Mouse (Mus musculus): ENCODE data around the gene Srm. TPM values are rescaled to one million over a fixed set of nuclear protein-coding genes. Genes with fewer than 3 reads are reported as not detected.

The Srm gene
- polyA plus RNA-seq, 1 experiment from 2014 or later = 156 TPM

GRCm38 (mm10) chr4:148604541-148605165 is 13.3 kb downstream of the Srm start:
- peak; percentile 77 for DNase-seq (ENCODE audit: low spot score)
- WGBS = 88% methylated on average over 3 of the region's 3 CpGs
- H3K27me3 ChIP-seq (ENCODE audit: control insufficient read depth, insufficient read depth, low read length) = no peaks in the 10 kb centered on the region
- no peaks in the 10 kb centered on the region for H3K36me3 ChIP-seq (ENCODE audit: control insufficient read depth, insufficient read depth, low read length)
- no peak overlapping the region for H3K4me2 ChIP-seq (replicated peaks; ENCODE audit: low read depth, low read length)
- no peak overlapping the region for H3K27ac ChIP-seq (ENCODE audit: low read depth, low read length)
- no peak overlapping the region for H3K4me3 ChIP-seq (ENCODE audit: low read depth, low read length)
- peak; percentile 13; the same call in 1 of the 2 replicates for ATAC-seq (ENCODE audit: low FRiP score)
- H3K4me1 ChIP-seq (replicated peaks; ENCODE audit: control insufficient read depth, insufficient read depth, low read length) = no peaks in the 10 kb centered on the region
- H3K9ac ChIP-seq (ENCODE audit: low read depth, low read length) = no peak overlapping the region
- no peaks in the 10 kb centered on the region for H3K9me3 ChIP-seq (ENCODE audit: control insufficient read depth, low read length)

DNA sequence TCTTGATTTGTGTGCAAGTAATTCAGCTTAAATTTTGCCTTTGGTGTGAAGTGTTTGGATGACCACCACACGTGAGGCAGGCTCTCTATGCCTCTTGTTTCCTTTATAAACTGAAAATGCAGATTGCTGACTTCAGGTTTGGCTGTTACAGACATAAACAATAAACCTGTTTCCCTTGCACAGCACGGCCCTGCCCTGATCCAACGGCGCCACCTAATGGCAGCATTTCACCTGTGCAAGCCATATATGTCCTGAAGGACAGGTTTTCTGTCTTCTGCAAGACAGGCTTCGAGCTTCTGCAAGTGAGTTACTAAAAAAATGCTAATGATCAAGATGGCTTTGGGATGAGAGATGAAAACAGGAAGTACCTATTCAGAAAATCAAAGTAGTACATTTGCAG is 16.5 kb downstream of the Srm start:
- H3K4me3 ChIP-seq (ENCODE audit: low read depth, low read length) = no peak overlapping the region
- no peak overlapping the region for H3K27ac ChIP-seq (ENCODE audit: low read depth, low read length)
- H3K4me2 ChIP-seq (replicated peaks; ENCODE audit: low read depth, low read length) = no peak overlapping the region
- no peaks in the 10 kb centered on the region for H3K27me3 ChIP-seq (ENCODE audit: control insufficient read depth, insufficient read depth, low read length)
- 30% methylated on average over 5 of the region's 5 CpGs for WGBS
- no peaks in the 10 kb centered on the region for H3K4me1 ChIP-seq (replicated peaks; ENCODE audit: control insufficient read depth, insufficient read depth, low read length)
- H3K9ac ChIP-seq (ENCODE audit: low read depth, low read length) = no peak overlapping the region
- H3K9me3 ChIP-seq (ENCODE audit: control insufficient read depth, low read length) = no peaks in the 10 kb centered on the region
- H3K36me3 ChIP-seq (ENCODE audit: control insufficient read depth, insufficient read depth, low read length) = no peaks in the 10 kb centered on the region
- ATAC-seq (ENCODE audit: low FRiP score) = no peak
- DNase-seq (ENCODE audit: low spot score) = peak; percentile 68

DNA sequence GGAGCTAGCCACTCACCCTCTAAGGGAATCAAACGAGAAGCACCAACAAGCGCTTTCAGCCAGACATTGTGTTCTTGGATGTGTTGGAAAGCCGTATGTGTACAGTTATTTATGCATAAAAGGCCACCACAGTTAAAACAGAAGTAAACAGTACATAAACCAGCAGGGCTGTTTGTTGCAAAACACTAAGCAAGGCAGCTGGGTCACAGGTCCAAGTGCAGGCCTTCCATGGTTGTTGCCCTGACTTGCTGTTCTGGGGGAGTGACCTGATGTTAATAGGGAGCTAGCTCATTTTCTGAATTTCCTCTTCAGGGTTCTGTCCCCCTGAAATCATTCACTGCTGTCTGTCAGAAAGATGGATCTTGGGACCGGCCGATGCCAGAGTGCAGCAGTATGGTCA is 18.5 kb downstream of the Srm start:
- Histone ChIP-seq H3K27ac (ENCODE audit: low read depth, low read length) (no peak overlapping the region), H3K27me3 (ENCODE audit: control insufficient read depth, insufficient read depth, low read length) (no peaks in the 10 kb centered on the region), H3K9ac (ENCODE audit: low read depth, low read length) (no peak overlapping the region), H3K4me2 (replicated peaks; ENCODE audit: low read depth, low read length) (no peak overlapping the region), H3K4me3 (ENCODE audit: low read depth, low read length) (no peak overlapping the region), H3K36me3 (ENCODE audit: control insufficient read depth, insufficient read depth, low read length) (0 out of 2 replicates have a peak, but pooled peaks cover 3% of the 10 kb centered on the region), H3K4me1 (replicated peaks; ENCODE audit: control insufficient read depth, insufficient read depth, low read length) (no peaks in the 10 kb centered on the region), H3K9me3 (ENCODE audit: control insufficient read depth, low read length) (no peaks in the 10 kb centered on the region)
- ATAC-seq (ENCODE audit: low FRiP score) (no peak), DNase-seq (ENCODE audit: low spot score) (no peak)
- 79% methylated on average over 5 of the region's 5 CpGs for WGBS

DNA sequence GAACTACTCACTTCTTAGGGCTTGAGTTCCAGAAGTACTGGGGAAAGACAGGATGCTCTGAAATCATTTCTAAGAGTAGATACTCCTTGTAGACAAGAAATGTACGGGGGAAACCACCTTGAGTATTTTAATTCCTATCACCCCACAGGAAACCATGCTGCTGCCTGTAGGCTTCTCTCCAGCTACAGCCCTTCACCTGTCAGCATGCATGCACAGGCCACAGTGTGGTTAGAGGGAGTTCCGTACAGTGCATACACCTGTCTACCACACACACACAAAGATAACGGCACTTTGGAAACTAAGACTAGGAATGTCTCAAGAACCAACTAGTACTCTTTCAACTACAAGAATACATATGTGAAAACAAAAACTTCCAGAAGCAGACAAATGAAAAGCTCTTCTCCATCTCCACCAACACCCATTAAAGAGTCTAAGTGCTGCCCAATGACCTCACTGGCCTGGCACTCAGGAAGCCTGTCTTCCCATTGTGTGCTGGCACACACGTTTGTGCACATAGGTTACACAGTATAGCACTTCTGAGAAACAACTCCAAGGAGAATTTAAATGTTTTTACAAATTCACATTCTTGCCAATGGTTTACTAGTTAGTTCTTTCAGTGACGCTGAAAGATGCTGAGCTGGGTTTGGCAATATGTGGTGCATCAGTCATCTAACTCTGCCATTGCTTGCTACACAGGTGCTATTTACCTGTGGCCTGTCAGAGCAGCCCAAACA is 19.5 kb downstream of the Srm start:
- 82% methylated on average over 5 of the region's 5 CpGs for WGBS
- ATAC-seq (ENCODE audit: low FRiP score) (no peak), DNase-seq (ENCODE audit: low spot score) (no peak)
- H3K27me3 ChIP-seq (ENCODE audit: control insufficient read depth, insufficient read depth, low read length) = no peaks in the 10 kb centered on the region
- 0 out of 2 replicates have a peak, but pooled peaks cover 3% of the 10 kb centered on the region for H3K36me3 ChIP-seq (ENCODE audit: control insufficient read depth, insufficient read depth, low read length)
- H3K4me2 ChIP-seq (replicated peaks; ENCODE audit: low read depth, low read length) = no peak overlapping the region
- H3K27ac ChIP-seq (ENCODE audit: low read depth, low read length) = no peak overlapping the region
- H3K4me1 ChIP-seq (replicated peaks; ENCODE audit: control insufficient read depth, insufficient read depth, low read length) = no peaks in the 10 kb centered on the region
- no peaks in the 10 kb centered on the region for H3K9me3 ChIP-seq (ENCODE audit: control insufficient read depth, low read length)
- no peak overlapping the region for H3K4me3 ChIP-seq (ENCODE audit: low read depth, low read length)
- H3K9ac ChIP-seq (ENCODE audit: low read depth, low read length) = no peak overlapping the region

DNA sequence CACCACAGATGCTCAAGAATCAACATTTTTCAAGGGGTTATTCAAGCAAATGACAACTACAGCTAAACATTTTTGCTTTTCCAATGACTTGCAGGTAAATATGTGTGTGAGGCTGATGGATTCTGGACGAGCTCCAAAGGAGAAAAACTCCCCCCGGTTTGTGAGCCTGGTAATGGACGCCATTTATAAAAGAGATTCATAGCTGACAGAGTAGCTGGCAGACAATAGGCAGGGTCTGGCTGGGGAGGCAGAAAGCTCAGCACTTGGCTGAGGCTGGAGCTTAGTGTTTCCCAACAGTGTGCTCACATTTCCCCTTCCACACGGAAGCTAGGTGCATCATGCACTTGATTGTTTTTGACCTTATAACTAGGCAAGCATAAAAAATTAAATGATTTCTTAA is 21.3 kb downstream of the Srm start:
- Histone ChIP-seq H3K9me3 (ENCODE audit: control insufficient read depth, low read length) (no peaks in the 10 kb centered on the region), H3K27me3 (ENCODE audit: control insufficient read depth, insufficient read depth, low read length) (no peaks in the 10 kb centered on the region), H3K4me2 (replicated peaks; ENCODE audit: low read depth, low read length) (no peak overlapping the region), H3K4me1 (replicated peaks; ENCODE audit: control insufficient read depth, insufficient read depth, low read length) (no peaks in the 10 kb centered on the region), H3K9ac (ENCODE audit: low read depth, low read length) (no peak overlapping the region), H3K4me3 (ENCODE audit: low read depth, low read length) (no peak overlapping the region), H3K27ac (ENCODE audit: low read depth, low read length) (no peak overlapping the region), H3K36me3 (ENCODE audit: control insufficient read depth, insufficient read depth, low read length) (0 out of 2 replicates have a peak, but pooled peaks cover 5% of the 10 kb centered on the region)
- 72% methylated on average over 4 of the region's 4 CpGs for WGBS
- ATAC-seq (ENCODE audit: low FRiP score) (no peak), DNase-seq (ENCODE audit: low spot score) (no peak)

- Histone ChIP-seq H3K27me3 (ENCODE audit: control insufficient read depth, insufficient read depth, low read length) (no peaks in the 10 kb centered on the region), H3K4me1 (replicated peaks; ENCODE audit: control insufficient read depth, insufficient read depth, low read length) (no peaks in the 10 kb centered on the region), H3K9ac (ENCODE audit: low read depth, low read length) (no peak overlapping the region), H3K9me3 (ENCODE audit: control insufficient read depth, low read length) (no peaks in the 10 kb centered on the region), H3K27ac (ENCODE audit: low read depth, low read length) (no peak overlapping the region), H3K4me2 (replicated peaks; ENCODE audit: low read depth, low read length) (no peak overlapping the region), H3K4me3 (ENCODE audit: low read depth, low read length) (no peak overlapping the region), H3K36me3 (ENCODE audit: control insufficient read depth, insufficient read depth, low read length) (0 out of 2 replicates have a peak, but pooled peaks cover 7% of the 10 kb centered on the region)
- ATAC-seq (ENCODE audit: low FRiP score) (no peak), DNase-seq (ENCODE audit: low spot score) (no peak)
- WGBS = 69% methylated on average over 9 of the region's 9 CpGs
Measured at GRCm38 (mm10) chr4:148613738-148614137, 22.4 kb downstream of the Srm start.

GRCm38 (mm10) chr4:148619805-148620204 is 28.5 kb downstream of the Srm start:
- 96% methylated on average over 1 of the region's 1 CpGs for WGBS

GRCm38 (mm10) chr4:148620718-148621117 is 29.4 kb downstream of the Srm start:
- WGBS = 98% methylated on average over 1 of the region's 1 CpGs
- peaks cover 32% of the 10 kb centered on the region for H3K36me3 ChIP-seq (ENCODE audit: control insufficient read depth, insufficient read depth, low read length)
- H3K4me2 ChIP-seq (replicated peaks; ENCODE audit: low read depth, low read length) = no peak overlapping the region

More at GRCm38 (mm10) chr4:148619805-148620204, 28.5 kb downstream of the Srm start:
- no peak for ATAC-seq (ENCODE audit: low FRiP score)
- Histone ChIP-seq H3K9ac (ENCODE audit: low read depth, low read length) (no peak overlapping the region), H3K4me3 (ENCODE audit: low read depth, low read length) (no peak overlapping the region), H3K27ac (ENCODE audit: low read depth, low read length) (no peak overlapping the region), H3K36me3 (ENCODE audit: control insufficient read depth, insufficient read depth, low read length) (peaks cover 32% of the 10 kb centered on the region), H3K4me1 (replicated peaks; ENCODE audit: control insufficient read depth, insufficient read depth, low read length) (no peaks in the 10 kb centered on the region; the same call in 1 of the 2 replicates), H3K9me3 (ENCODE audit: control insufficient read depth, low read length) (no peaks in the 10 kb centered on the region), H3K4me2 (replicated peaks; ENCODE audit: low read depth, low read length) (no peak overlapping the region), H3K27me3 (ENCODE audit: control insufficient read depth, insufficient read depth, low read length) (no peaks in the 10 kb centered on the region)
- no peak for DNase-seq (ENCODE audit: low spot score)

GRCm38 (mm10) chr4:148622485-148622884 is 31.2 kb downstream of the Srm start:
- Histone ChIP-seq H3K9me3 (ENCODE audit: control insufficient read depth, low read length) (no peaks in the 10 kb centered on the region), H3K4me3 (ENCODE audit: low read depth, low read length) (no peak overlapping the region), H3K36me3 (ENCODE audit: control insufficient read depth, insufficient read depth, low read length) (peaks cover 30% of the 10 kb centered on the region), H3K4me1 (replicated peaks; ENCODE audit: control insufficient read depth, insufficient read depth, low read length) (no peaks in the 10 kb centered on the region; the same call in 1 of the 2 replicates), H3K9ac (ENCODE audit: low read depth, low read length) (no peak overlapping the region), H3K27ac (ENCODE audit: low read depth, low read length) (no peak overlapping the region), H3K4me2 (replicated peaks; ENCODE audit: low read depth, low read length) (no peak overlapping the region), H3K27me3 (ENCODE audit: control insufficient read depth, insufficient read depth, low read length) (no peaks in the 10 kb centered on the region)
- ATAC-seq (ENCODE audit: low FRiP score) (no peak), DNase-seq (ENCODE audit: low spot score) (no peak)
- 94% methylated on average over 4 of the region's 4 CpGs for WGBS

More at GRCm38 (mm10) chr4:148620718-148621117, 29.4 kb downstream of the Srm start:
- H3K27ac ChIP-seq (ENCODE audit: low read depth, low read length) = no peak overlapping the region
- no peak overlapping the region for H3K4me3 ChIP-seq (ENCODE audit: low read depth, low read length)
- ATAC-seq (ENCODE audit: low FRiP score) = no peak
- H3K4me1 ChIP-seq (replicated peaks; ENCODE audit: control insufficient read depth, insufficient read depth, low read length) = no peaks in the 10 kb centered on the region; the same call in 1 of the 2 replicates
- H3K9ac ChIP-seq (ENCODE audit: low read depth, low read length) = no peak overlapping the region
- H3K9me3 ChIP-seq (ENCODE audit: control insufficient read depth, low read length) = no peaks in the 10 kb centered on the region
- H3K27me3 ChIP-seq (ENCODE audit: control insufficient read depth, insufficient read depth, low read length) = no peaks in the 10 kb centered on the region
- DNase-seq (ENCODE audit: low spot score) = no peak

All from hindbrain, embryonic 11.5 days (tissue).